In the genomic region with DNA sequence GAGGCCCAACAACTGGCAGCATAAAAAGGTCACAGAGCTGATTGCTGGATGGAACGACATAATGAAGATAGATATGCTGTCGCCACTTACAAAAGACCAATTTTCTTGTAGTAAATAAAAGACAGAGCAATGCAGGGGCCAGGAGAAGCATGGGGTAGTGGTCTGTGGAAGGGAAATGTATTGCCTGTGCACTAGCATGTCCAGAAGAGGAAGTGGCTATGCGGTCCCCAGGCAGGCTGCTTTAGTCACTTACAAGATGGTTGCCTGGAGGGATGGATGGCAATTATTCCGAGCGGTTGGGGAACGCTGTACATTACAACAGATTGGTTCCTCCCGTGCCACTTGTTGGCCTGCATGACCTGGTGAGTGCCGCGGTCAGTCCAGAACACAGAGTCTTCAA, we compare ENCODE assay signal across 27 mouse cellular contexts.
A peak's percentile ranks its signal among the peaks of the same experiment; 100 is the strongest.
DNase-seq lines count a peak whose midpoint lies in the region; ATAC-seq lines count a peak whose summit lies in the region.
"Had no signal": no experiment of that assay in that cellular context is flagged by ENCODE, and none has a peak within 500 bp of the region (broad histone marks: within the 10 kb centered on the region; RNA-seq: fewer than 3 reads in every experiment).

No protein-coding gene starts in this region.

- WGBS in heart, embryonic 10.5 days = 87% methylated on average over 9 of the region's 9 CpGs

- no peaks in the 10 kb centered on the region for H3K36me3 ChIP-seq in heart, embryonic 10.5 days
- H3K36me3 ChIP-seq: embryonic facial prominence, embryonic 13.5 days; embryonic facial prominence, embryonic 15.5 days; forebrain, embryonic 12.5 days; G1E had no signal

- H3K27me3 ChIP-seq in heart, embryonic 10.5 days (ENCODE audit: insufficient read depth, poor library complexity, severe bottlenecking) = no peaks in the 10 kb centered on the region
- H3K27me3 ChIP-seq: CH12.LX; embryonic facial prominence, embryonic 13.5 days; embryonic facial prominence, embryonic 15.5 days; forebrain, embryonic 12.5 days; Patski had no signal

- no peaks in the 10 kb centered on the region for H3K4me1 ChIP-seq in heart, embryonic 10.5 days
- H3K4me1 ChIP-seq: embryonic facial prominence, embryonic 13.5 days; embryonic facial prominence, embryonic 15.5 days; forebrain, embryonic 10.5 days; forebrain, embryonic 12.5 days had no signal

- no peaks in the 10 kb centered on the region for H3K9me3 ChIP-seq in heart, embryonic 10.5 days
- H3K9me3 ChIP-seq: embryonic facial prominence, embryonic 13.5 days; embryonic facial prominence, embryonic 15.5 days; forebrain, embryonic 10.5 days; forebrain, embryonic 12.5 days; G1E had no signal

- peak; percentile 42; the same call in 1 of the 2 replicates for ATAC-seq in common myeloid progenitor, adult 5-6 weeks (replicated peaks; ENCODE audit: low read depth, poor library complexity, severe bottlenecking)
- peak; percentile 37; the same call in 1 of the 2 replicates for ATAC-seq in megakaryocyte progenitor cell, adult 5-6 weeks (replicated peaks; ENCODE audit: poor library complexity)
- ATAC-seq: activated CD4-positive, CD25-positive, alpha-beta regulatory T cell, adult 4 months; CD4-positive, CD25-positive, alpha-beta regulatory T cell, adult 4 months; forebrain, embryonic 14.5 days; forebrain, embryonic 16.5 days; Patski had no signal

- H3K27ac ChIP-seq in heart, embryonic 10.5 days = no peak overlapping the region
- H3K27ac ChIP-seq: embryonic facial prominence, embryonic 13.5 days; embryonic facial prominence, embryonic 15.5 days; forebrain, embryonic 10.5 days; forebrain, embryonic 12.5 days had no signal

- no peak overlapping the region for H3K4me3 ChIP-seq in heart, embryonic 10.5 days
- H3K4me3 ChIP-seq: embryonic facial prominence, embryonic 13.5 days; embryonic facial prominence, embryonic 15.5 days; erythroblast, embryonic 14.5 days; forebrain, embryonic 10.5 days; forebrain, embryonic 12.5 days had no signal

- peak; percentile 75 for DNase-seq in heart, adult 11 months
- no peak for DNase-seq in heart, embryonic 10.5 days (ENCODE audit: low spot score)
- DNase-seq in gastrocnemius, adult 8-10 months (ENCODE audit: low spot score in 2 of 2) = no peak
- DNase-seq: adrenal gland, adult 8-10 months; adrenal gland, postnatal 14 days; adrenal gland, postnatal 36 days; B cell, adult 2 months; cerebellum, adult 11-12 months; cerebellum, adult 2 months; cerebellum, adult 9-10 months; cerebellum, postnatal 10 days; cerebellum, postnatal 25 days; embryo, embryonic 11 days had no signal
